Mouse (Mus musculus): Measurements from ENCODE around the gene Bnc1. TPM values are rescaled to one million over a fixed set of nuclear protein-coding genes. Genes with fewer than 3 reads are reported as not detected.

The Bnc1 gene
- polyA plus RNA-seq, 1 experiment from 2014 or later: 1.7 TPM

DNA sequence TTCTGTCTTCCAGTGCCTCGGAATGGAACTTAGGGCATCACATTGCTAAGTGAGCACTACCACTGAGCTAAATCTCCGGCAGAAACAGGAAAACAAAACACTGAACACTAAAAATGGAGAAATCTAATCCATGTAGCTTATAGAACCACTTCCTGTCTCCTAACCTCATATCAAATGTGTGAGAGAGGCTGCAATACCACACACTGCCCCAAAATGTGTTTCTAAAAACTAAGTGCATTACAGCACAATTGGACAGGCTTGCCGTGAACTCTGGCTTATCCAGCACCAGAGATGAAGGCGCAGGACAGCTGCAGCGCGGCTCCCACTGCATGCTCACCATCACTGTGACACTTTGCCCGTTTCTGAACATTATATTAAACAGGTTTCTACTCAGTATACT is 63.1 kb downstream of the Bnc1 start:
- no peaks in the 10 kb centered on the region for H3K9me3 ChIP-seq
- H3K27me3 ChIP-seq: peaks cover 19% of the 10 kb centered on the region
- H3K4me2 ChIP-seq: no peak overlapping the region
- H3K9ac ChIP-seq: no peak overlapping the region
- H3K4me3 ChIP-seq: no peak overlapping the region
- no peak overlapping the region for H3K27ac ChIP-seq
- WGBS: 69% methylated on average over 7 of the region's 7 CpGs
- no peaks in the 10 kb centered on the region for H3K36me3 ChIP-seq
- ATAC-seq (ENCODE audit: borderline replicate concordance, extremely low read depth, low FRiP score, low TSS enrichment): no peak
- peaks cover 8% of the 10 kb centered on the region for H3K4me1 ChIP-seq

- no peaks in the 10 kb centered on the region for H3K36me3 ChIP-seq
- H3K27ac ChIP-seq: no peak overlapping the region
- WGBS: 52% methylated on average over 1 of the region's 1 CpGs
- H3K4me1 ChIP-seq: no peaks in the 10 kb centered on the region
- no peak overlapping the region for H3K9ac ChIP-seq
- H3K4me3 ChIP-seq: no peak overlapping the region
- no peak overlapping the region for H3K4me2 ChIP-seq
- no peak for ATAC-seq (ENCODE audit: borderline replicate concordance, extremely low read depth, low FRiP score, low TSS enrichment)
- H3K27me3 ChIP-seq: no peaks in the 10 kb centered on the region
- H3K9me3 ChIP-seq: no peaks in the 10 kb centered on the region
Observed at GRCm38 (mm10) chr7:81921379-81921952, 70.6 kb downstream of the Bnc1 start.

- no peaks in the 10 kb centered on the region for H3K27me3 ChIP-seq
- H3K27ac ChIP-seq: no peak overlapping the region
- WGBS: 63% methylated on average over 4 of the region's 4 CpGs
- H3K36me3 ChIP-seq: no peaks in the 10 kb centered on the region
- H3K4me1 ChIP-seq: no peaks in the 10 kb centered on the region
- no peak for ATAC-seq (ENCODE audit: borderline replicate concordance, extremely low read depth, low FRiP score, low TSS enrichment)
- no peak overlapping the region for H3K9ac ChIP-seq
- H3K9me3 ChIP-seq: no peaks in the 10 kb centered on the region
- H3K4me3 ChIP-seq: no peak overlapping the region
- no peak overlapping the region for H3K4me2 ChIP-seq
Observed at GRCm38 (mm10) chr7:81920314-81920713, 71.8 kb downstream of the Bnc1 start.

- no peak overlapping the region for H3K4me2 ChIP-seq
- no peak overlapping the region for H3K27ac ChIP-seq
- WGBS: 75% methylated on average over 5 of the region's 5 CpGs
- no peaks in the 10 kb centered on the region for H3K27me3 ChIP-seq
- no peaks in the 10 kb centered on the region for H3K36me3 ChIP-seq
- H3K9me3 ChIP-seq: no peaks in the 10 kb centered on the region
- no peak overlapping the region for H3K4me3 ChIP-seq
- no peak for ATAC-seq (ENCODE audit: borderline replicate concordance, extremely low read depth, low FRiP score, low TSS enrichment)
- H3K9ac ChIP-seq: no peak overlapping the region
- no peaks in the 10 kb centered on the region for H3K4me1 ChIP-seq
Observed at GRCm38 (mm10) chr7:81918316-81918715, 73.8 kb downstream of the Bnc1 start.

Other genes with a start within 250 kb of the Bnc1 start
- gene Ramac, start 229.4 kb downstream of the Bnc1 start, polyA plus RNA-seq (2015; fragmentation: Nextera tagmentation; extraction: Ambion mirVana): 134 and 139 TPM in 2 replicates
- 50.2 and 52.7 TPM in 2 replicates for gene 3110040N11Rik, start 202.8 kb downstream of the Bnc1 start, polyA plus RNA-seq (2015; fragmentation: Nextera tagmentation; extraction: Ambion mirVana)
- gene Btbd1, start 162.9 kb downstream of the Bnc1 start, polyA plus RNA-seq (2015; fragmentation: Nextera tagmentation; extraction: Ambion mirVana): 64.6 and 68.4 TPM in 2 replicates
- not detected in 2 replicates for gene Gm10160, start 136.5 kb downstream of the Bnc1 start, polyA plus RNA-seq (2015; fragmentation: Nextera tagmentation; extraction: Ambion mirVana)
- gene Tm6sf1, start 133.3 kb downstream of the Bnc1 start, polyA plus RNA-seq (2015; fragmentation: Nextera tagmentation; extraction: Ambion mirVana): 14.7 and 18.0 TPM in 2 replicates
- gene Hdgfl3, start 57.8 kb downstream of the Bnc1 start, polyA plus RNA-seq (2015; fragmentation: Nextera tagmentation; extraction: Ambion mirVana): 8.7 and 9.1 TPM in 2 replicates
- gene Sh3gl3, start 181.5 kb upstream of the Bnc1 start, polyA plus RNA-seq (2015; fragmentation: Nextera tagmentation; extraction: Ambion mirVana): 2.2 and 2.9 TPM in 2 replicates